Mouse (Mus musculus) forebrain, embryonic 16.5 days (tissue): Measurements from ENCODE around the gene Armh2. TPM values are rescaled to one million over a fixed set of nuclear protein-coding genes. Genes with fewer than 3 reads are reported as not detected.

Experiments used
- ATAC-seq: fragments of 200-750 bp; cut with Nextera tagmentation; 2 replicates; pipeline ENCODE4 v1.8.0; 2017; ENCODE audit warnings: mild to moderate bottlenecking, moderate library complexity
- H3K27ac ChIP-seq: fragments of 300-500 bp; sonication (generic); 2 replicates; pipeline ENCODE4 v1.5.1; 2014; ENCODE audit warnings: low read length, control low read depth
- H3K27me3 ChIP-seq: fragments of 300-500 bp; sonication (generic); replicated peaks from 2 replicates; pipeline ENCODE4 v1.6.1; 2014; ENCODE audit warnings: low read length; ENCODE audit not compliant: control insufficient read depth, insufficient read depth
- H3K36me3 ChIP-seq: fragments of 300-500 bp; sonication (generic); 2 replicates; pipeline ENCODE4 v1.6.1; 2014; ENCODE audit not compliant: control insufficient read depth, insufficient read depth
- H3K4me1 ChIP-seq: fragments of 300-500 bp; sonication (generic); replicated peaks from 2 replicates; pipeline ENCODE4 v1.6.1; 2014; ENCODE audit warnings: low read length; ENCODE audit not compliant: control insufficient read depth, insufficient read depth
- H3K4me2 ChIP-seq: fragments of 300-500 bp; sonication (generic); 2 replicates; pipeline ENCODE4 v1.6.1; 2014; ENCODE audit warnings: mild to moderate bottlenecking, low read length, control low read depth
- H3K4me3 ChIP-seq: fragments of 300-500 bp; sonication (generic); replicated peaks from 2 replicates; pipeline ENCODE4 v1.5.1; 2014; ENCODE audit warnings: mild to moderate bottlenecking, low read length, control low read depth
- H3K9ac ChIP-seq: fragments of 300-500 bp; sonication (generic); replicated peaks from 2 replicates; pipeline ENCODE4 v1.6.1; 2014; ENCODE audit warnings: low read depth, low read length, control low read depth
- H3K9me3 ChIP-seq: fragments of 300-500 bp; sonication (generic); 2 replicates; pipeline ENCODE4 v1.6.1; 2016; ENCODE audit warnings: low read length; ENCODE audit not compliant: control insufficient read depth
- WGBS: fragments of 180-500 bp; shearing (Covaris S2); extraction: QIAGEN DNeasy Blood & Tissue Kit; methylation state at CpG from one replicate; pipeline ENCODE4 v1.1.7; 2014; 5-methylcytosine and 5-hydroxymethylcytosine counted together
- polyA plus RNA-seq: library from polyadenylated mRNA; unstranded; fragments of >200 nt; fragmentation: Nextera tagmentation; extraction: Ambion mirVana; gene quantifications from 2 replicates; pipeline ENCODE4 v1.2.1, GENCODE M21; 2015

Armh2 gene
- polyA plus RNA-seq, 1 experiment from 2014 or later = 0.25 TPM

GRCm38 (mm10) chr13:24715601-24716000 is 25.4 kb upstream of the Armh2 start:
- Histone ChIP-seq H3K27ac (no peak overlapping the region), H3K4me1 (peaks cover 3% of the 10 kb centered on the region; the same call in 1 of the 2 replicates), H3K36me3 (no peaks in the 10 kb centered on the region), H3K27me3 (no peaks in the 10 kb centered on the region), H3K4me2 (no peak overlapping the region), H3K9me3 (no peaks in the 10 kb centered on the region), H3K4me3 (no peak overlapping the region), H3K9ac (no peak overlapping the region)
- WGBS = 74% methylated on average over 5 of the region's 5 CpGs
- ATAC-seq = no peak

- no peak overlapping the region for H3K4me3 ChIP-seq
- no peaks in the 10 kb centered on the region for H3K27me3 ChIP-seq
- no peak overlapping the region for H3K9ac ChIP-seq
- WGBS = 87% methylated on average over 9 of the region's 9 CpGs
- H3K4me2 ChIP-seq = no peak overlapping the region
- peaks cover 3% of the 10 kb centered on the region; the same call in 1 of the 2 replicates for H3K4me1 ChIP-seq
- H3K27ac ChIP-seq = no peak overlapping the region
- no peaks in the 10 kb centered on the region for H3K9me3 ChIP-seq
- H3K36me3 ChIP-seq = no peaks in the 10 kb centered on the region
- no peak for ATAC-seq
Measured at GRCm38 (mm10) chr13:24716441-24716840, 24.6 kb upstream of the Armh2 start.

GRCm38 (mm10) chr13:24717677-24718076 is 23.4 kb upstream of the Armh2 start:
- Histone ChIP-seq H3K4me3 (no peak overlapping the region), H3K9me3 (no peaks in the 10 kb centered on the region), H3K36me3 (peaks cover 2% of the 10 kb centered on the region; the same call in 1 of the 2 replicates), H3K9ac (no peak overlapping the region), H3K27ac (no peak overlapping the region), H3K4me1 (peaks cover 3% of the 10 kb centered on the region; the same call in 1 of the 2 replicates), H3K27me3 (no peaks in the 10 kb centered on the region), H3K4me2 (no peak overlapping the region)
- WGBS = 83% methylated on average over 7 of the region's 7 CpGs
- no peak for ATAC-seq

DNA sequence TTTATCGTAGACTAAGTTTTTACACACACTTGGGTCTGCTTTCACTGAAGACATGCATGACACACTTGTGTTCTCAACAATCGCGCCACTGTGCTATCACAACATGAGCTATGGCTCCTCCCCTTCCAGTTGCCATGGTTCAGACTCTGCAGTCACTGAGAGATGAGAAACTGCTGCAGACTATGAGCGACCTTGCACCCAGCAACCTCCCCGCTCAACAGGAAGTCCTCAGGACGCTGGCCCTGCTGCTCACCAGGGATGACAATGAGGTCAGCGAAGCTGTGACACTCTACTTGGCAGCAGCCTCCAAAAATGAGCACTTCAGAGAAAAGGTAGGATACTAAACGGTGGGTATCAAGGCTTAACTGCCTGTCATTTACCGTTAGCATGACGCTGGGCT is 19.5 kb upstream of the Armh2 start:
- H3K4me1 ChIP-seq = no peaks in the 10 kb centered on the region
- ATAC-seq = no peak
- H3K4me3 ChIP-seq = no peak overlapping the region
- H3K27me3 ChIP-seq = no peaks in the 10 kb centered on the region
- H3K27ac ChIP-seq = no peak overlapping the region
- H3K36me3 ChIP-seq = peaks cover 8% of the 10 kb centered on the region; the same call in 1 of the 2 replicates
- no peak overlapping the region for H3K4me2 ChIP-seq
- no peak overlapping the region for H3K9ac ChIP-seq
- H3K9me3 ChIP-seq = no peaks in the 10 kb centered on the region
- WGBS = 86% methylated on average over 10 of the region's 10 CpGs

GRCm38 (mm10) chr13:24723699-24724394 is 17.2 kb upstream of the Armh2 start:
- H3K36me3 ChIP-seq = peaks cover 8% of the 10 kb centered on the region; the same call in 1 of the 2 replicates
- no peaks in the 10 kb centered on the region for H3K27me3 ChIP-seq

DNA sequence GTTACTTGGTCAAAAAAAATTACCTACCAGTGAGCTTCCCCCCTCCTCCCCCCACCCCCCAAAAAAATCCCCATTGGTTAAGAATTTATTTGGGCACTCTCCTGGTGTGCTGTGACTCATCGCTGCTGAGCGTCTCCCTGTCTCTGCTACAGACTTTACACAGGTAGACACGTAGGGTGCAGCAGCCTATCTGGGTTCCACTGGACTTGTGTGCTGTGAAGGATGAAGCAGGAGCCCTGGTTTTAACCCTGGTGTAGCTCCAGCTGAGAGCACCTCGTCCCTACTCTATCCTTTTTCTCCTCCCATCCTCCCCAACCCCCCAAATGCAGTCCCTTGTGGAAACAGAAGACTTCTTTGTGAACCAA is 16.7 kb upstream of the Armh2 start:
- H3K4me2 ChIP-seq = no peak overlapping the region
- no peak overlapping the region for H3K4me3 ChIP-seq
- no peak overlapping the region for H3K9ac ChIP-seq
- 55% methylated on average over 4 of the region's 4 CpGs for WGBS
- H3K36me3 ChIP-seq = peaks cover 8% of the 10 kb centered on the region; the same call in 1 of the 2 replicates
- H3K9me3 ChIP-seq = no peaks in the 10 kb centered on the region
- H3K27me3 ChIP-seq = no peaks in the 10 kb centered on the region
- H3K27ac ChIP-seq = no peak overlapping the region
- ATAC-seq = no peak
- H3K4me1 ChIP-seq = no peaks in the 10 kb centered on the region

More at GRCm38 (mm10) chr13:24723699-24724394, 17.2 kb upstream of the Armh2 start:
- H3K4me3 ChIP-seq = no peak overlapping the region
- no peaks in the 10 kb centered on the region for H3K9me3 ChIP-seq
- no peak overlapping the region for H3K27ac ChIP-seq
- WGBS = 45% methylated on average over 8 of the region's 8 CpGs
- no peak overlapping the region for H3K4me2 ChIP-seq
- no peak overlapping the region for H3K9ac ChIP-seq
- no peak; the same call in 1 of the 2 replicates for ATAC-seq
- H3K4me1 ChIP-seq = no peaks in the 10 kb centered on the region

- Histone ChIP-seq H3K27ac (no peak overlapping the region), H3K9ac (no peak overlapping the region), H3K27me3 (no peaks in the 10 kb centered on the region), H3K4me1 (no peaks in the 10 kb centered on the region), H3K36me3 (peaks cover 3% of the 10 kb centered on the region; the same call in 1 of the 2 replicates), H3K4me3 (no peak overlapping the region), H3K9me3 (no peaks in the 10 kb centered on the region), H3K4me2 (no peak overlapping the region)
- 87% methylated on average over 5 of the region's 5 CpGs for WGBS
- ATAC-seq = no peak
Measured at GRCm38 (mm10) chr13:24729128-24729527, 11.9 kb upstream of the Armh2 start.

DNA sequence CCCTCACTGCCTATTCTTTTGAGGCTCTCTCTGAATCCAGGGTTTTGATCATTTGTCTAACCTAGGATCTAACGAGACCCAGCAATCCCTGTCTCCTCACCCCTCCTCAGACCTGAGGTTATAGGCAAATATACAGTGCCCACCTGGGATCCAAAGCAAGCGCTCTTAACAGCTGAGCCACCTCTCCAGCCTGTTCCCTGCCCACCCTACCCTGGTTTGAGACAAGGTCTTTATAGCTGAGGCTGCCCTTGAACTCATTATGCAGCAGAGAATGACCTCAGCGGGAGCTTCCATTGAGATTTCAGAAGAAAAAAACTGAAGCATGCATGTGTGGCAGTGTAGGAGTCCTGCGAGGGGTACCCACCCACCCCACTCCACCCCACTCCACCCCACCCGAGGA is 6.5 kb upstream of the Armh2 start:
- H3K4me1 ChIP-seq = no peaks in the 10 kb centered on the region
- no peaks in the 10 kb centered on the region for H3K9me3 ChIP-seq
- H3K4me2 ChIP-seq = no peak overlapping the region
- H3K4me3 ChIP-seq = no peak overlapping the region
- no peaks in the 10 kb centered on the region for H3K27me3 ChIP-seq
- H3K27ac ChIP-seq = no peak overlapping the region
- no peak overlapping the region for H3K9ac ChIP-seq
- no peak for ATAC-seq
- no peaks in the 10 kb centered on the region for H3K36me3 ChIP-seq
- WGBS = 66% methylated on average over 5 of the region's 5 CpGs

DNA sequence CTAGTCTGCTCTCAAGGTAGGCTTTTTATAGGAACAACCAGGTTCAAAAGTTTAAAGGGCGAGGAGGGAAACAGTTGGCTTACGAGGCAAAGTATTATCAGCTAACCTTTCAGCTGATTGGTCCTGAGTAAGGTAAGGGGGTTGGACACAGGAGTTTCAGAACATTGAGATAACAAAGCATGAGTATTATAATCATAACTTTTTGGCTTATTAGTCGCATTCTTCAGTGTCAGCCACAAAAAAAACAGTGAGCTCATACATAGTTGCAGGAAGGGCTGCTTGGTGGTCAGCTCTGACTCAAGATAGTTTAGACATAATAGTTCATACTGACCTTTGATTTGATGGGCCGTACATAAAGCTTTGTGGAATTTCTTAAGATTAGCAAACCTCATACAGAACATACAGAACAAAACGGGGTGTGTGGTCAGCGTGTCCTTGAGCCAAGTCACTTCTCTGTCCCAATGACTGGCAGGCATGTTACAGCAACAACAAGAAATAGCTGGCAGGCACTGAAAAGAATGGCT is 5.4 kb upstream of the Armh2 start:
- no peak overlapping the region for H3K9ac ChIP-seq
- H3K36me3 ChIP-seq = no peaks in the 10 kb centered on the region
- H3K27ac ChIP-seq = no peak overlapping the region
- no peaks in the 10 kb centered on the region for H3K9me3 ChIP-seq
- H3K27me3 ChIP-seq = no peaks in the 10 kb centered on the region
- no peak overlapping the region for H3K4me2 ChIP-seq
- no peaks in the 10 kb centered on the region for H3K4me1 ChIP-seq
- ATAC-seq = no peak
- no peak overlapping the region for H3K4me3 ChIP-seq
- 67% methylated on average over 6 of the region's 6 CpGs for WGBS
